Mouse (Mus musculus) small intestine, adult 2 months (tissue): Measurements from ENCODE around the gene Ppm1l. TPM values are rescaled to one million over a fixed set of nuclear protein-coding genes. Genes with fewer than 3 reads are reported as not detected.

Experiments
- H3K27ac ChIP-seq: fragments of 200-500 bp; 2 replicates; pipeline ENCODE4 v1.5.1; 2012; ENCODE audit warnings: low read depth, low read length, control low read depth, inconsistent platforms; ENCODE audit not compliant: insufficient read depth
- H3K27me3 ChIP-seq: fragments of 200-500 bp; 2 replicates; pipeline ENCODE4 v1.6.1; 2012; ENCODE audit warnings: mild to moderate bottlenecking, moderate library complexity, low read length, inconsistent platforms; ENCODE audit not compliant: control insufficient read depth, insufficient read depth
- H3K36me3 ChIP-seq: fragments of 200-500 bp; 2 replicates; pipeline ENCODE4 v1.6.1; 2012; ENCODE audit warnings: mild to moderate bottlenecking, low read length, control low read depth, inconsistent platforms; ENCODE audit not compliant: control insufficient read depth, insufficient read depth
- H3K4me1 ChIP-seq: fragments of 200-500 bp; 2 replicates; pipeline ENCODE4 v1.6.1; 2012; ENCODE audit warnings: low read length, inconsistent platforms, mixed read lengths; ENCODE audit not compliant: control insufficient read depth, insufficient read depth, insufficient read length
- H3K4me3 ChIP-seq: fragments of 200-500 bp; 2 replicates; pipeline ENCODE4 v1.5.1; 2012; ENCODE audit warnings: low read depth, mild to moderate bottlenecking, control low read depth, inconsistent platforms, low read length, moderate library complexity
- CTCF ChIP-seq: fragments of 200-500 bp; IDR thresholded peaks from 2 replicates; pipeline ENCODE4 v1.5.1; 2012; ENCODE audit warnings: low read depth, mild to moderate bottlenecking, control low read depth, inconsistent platforms, low read length, moderate library complexity, mixed read lengths; ENCODE audit not compliant: insufficient replicate concordance, insufficient read length; ENCODE audit errors: extremely low read depth
- POLR2A ChIP-seq: fragments of 200-500 bp; IDR thresholded peaks from 2 replicates; pipeline ENCODE4 v1.6.1; 2012; ENCODE audit warnings: low read depth, mild to moderate bottlenecking, control low read depth, inconsistent platforms, low read length, moderate library complexity
- WGBS: fragments of 180-500 bp; shearing (Covaris S2); methylation state at CpG from one replicate; pipeline ENCODE4 v1.1.7; 2018; 5-methylcytosine and 5-hydroxymethylcytosine counted together
- polyA plus RNA-seq: library from polyadenylated mRNA; depleted of rRNA; stranded (reverse); fragments of >200 nt; gene quantifications from 2 replicates; pipeline ENCODE4 v1.2.3, GENCODE M21; 2012

Ppm1l gene
- polyA plus RNA-seq, 1 experiment, result 1.1 TPM

DNA sequence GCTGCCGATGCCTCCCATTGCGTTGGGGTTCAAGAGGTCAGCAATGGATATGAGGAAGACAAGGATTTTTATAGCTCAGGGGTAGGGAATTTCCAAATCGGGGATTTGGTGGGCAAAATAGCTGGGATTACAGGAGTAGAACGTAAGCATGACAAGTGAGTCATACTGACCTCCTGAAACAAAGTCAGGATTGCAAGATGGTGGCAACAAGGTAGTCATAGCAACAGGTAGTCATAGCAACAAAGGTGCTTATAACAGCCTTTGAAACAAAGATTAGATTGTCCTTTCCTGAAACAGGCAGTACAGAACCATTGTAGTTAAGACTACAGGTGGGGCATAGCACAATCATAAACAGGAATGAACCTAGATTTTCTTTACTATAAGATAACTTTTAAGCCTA, 189.7 kb downstream of the Ppm1l start:
- WGBS, result 77% methylated on average over 4 of the region's 4 CpGs
- H3K27me3 ChIP-seq, result no peaks in the 10 kb centered on the region
- H3K4me1 ChIP-seq, result 0 out of 2 replicates have a peak, but pooled peaks cover 2% of the 10 kb centered on the region
- TF ChIP-seq POLR2A (no peak), CTCF (no peak)
- no peak overlapping the region for H3K27ac ChIP-seq
- no peak overlapping the region for H3K4me3 ChIP-seq
- H3K36me3 ChIP-seq, result no peaks in the 10 kb centered on the region

GRCm38 (mm10) chr3:69509411-69509952, 192.8 kb downstream of the Ppm1l start:
- TF ChIP-seq CTCF (no peak), POLR2A (no peak)
- WGBS, result 82% methylated on average over 3 of the region's 3 CpGs
- Histone ChIP-seq H3K4me1 (no peaks in the 10 kb centered on the region), H3K4me3 (no peak overlapping the region), H3K27me3 (no peaks in the 10 kb centered on the region), H3K27ac (no peak overlapping the region), H3K36me3 (no peaks in the 10 kb centered on the region)

GRCm38 (mm10) chr3:69511881-69512280, 195.2 kb downstream of the Ppm1l start:
- Histone ChIP-seq H3K27me3 (no peaks in the 10 kb centered on the region), H3K4me1 (no peaks in the 10 kb centered on the region), H3K4me3 (no peak overlapping the region), H3K27ac (no peak overlapping the region), H3K36me3 (no peaks in the 10 kb centered on the region)
- WGBS, result 52% methylated on average over 7 of the region's 7 CpGs
- no peak for TF ChIP-seq POLR2A
- TF ChIP-seq CTCF, result no peak

- no peaks in the 10 kb centered on the region for H3K27me3 ChIP-seq
- H3K4me1 ChIP-seq, result no peaks in the 10 kb centered on the region
- no peaks in the 10 kb centered on the region for H3K36me3 ChIP-seq
- H3K4me3 ChIP-seq, result no peak overlapping the region
- TF ChIP-seq CTCF, result no peak
- no peak for TF ChIP-seq POLR2A
- H3K27ac ChIP-seq, result no peak overlapping the region
- WGBS, result 44% methylated on average over 7 of the region's 7 CpGs
Observed at GRCm38 (mm10) chr3:69512402-69512801, 195.7 kb downstream of the Ppm1l start.

GRCm38 (mm10) chr3:69515730-69516350, 199.2 kb downstream of the Ppm1l start:
- Histone ChIP-seq H3K4me1 (no peaks in the 10 kb centered on the region), H3K27ac (no peak overlapping the region), H3K4me3 (no peak overlapping the region), H3K36me3 (no peaks in the 10 kb centered on the region), H3K27me3 (no peaks in the 10 kb centered on the region)
- TF ChIP-seq POLR2A, result no peak
- TF ChIP-seq CTCF, result no peak
- 86% methylated on average over 13 of the region's 13 CpGs for WGBS

GRCm38 (mm10) chr3:69519188-69519587, 202.5 kb downstream of the Ppm1l start:
- no peak overlapping the region for H3K4me3 ChIP-seq
- WGBS, result 80% methylated on average over 9 of the region's 9 CpGs
- H3K27ac ChIP-seq, result no peak overlapping the region
- no peaks in the 10 kb centered on the region for H3K36me3 ChIP-seq
- TF ChIP-seq POLR2A, result no peak
- TF ChIP-seq CTCF, result no peak
- no peaks in the 10 kb centered on the region for H3K4me1 ChIP-seq
- H3K27me3 ChIP-seq, result no peaks in the 10 kb centered on the region

DNA sequence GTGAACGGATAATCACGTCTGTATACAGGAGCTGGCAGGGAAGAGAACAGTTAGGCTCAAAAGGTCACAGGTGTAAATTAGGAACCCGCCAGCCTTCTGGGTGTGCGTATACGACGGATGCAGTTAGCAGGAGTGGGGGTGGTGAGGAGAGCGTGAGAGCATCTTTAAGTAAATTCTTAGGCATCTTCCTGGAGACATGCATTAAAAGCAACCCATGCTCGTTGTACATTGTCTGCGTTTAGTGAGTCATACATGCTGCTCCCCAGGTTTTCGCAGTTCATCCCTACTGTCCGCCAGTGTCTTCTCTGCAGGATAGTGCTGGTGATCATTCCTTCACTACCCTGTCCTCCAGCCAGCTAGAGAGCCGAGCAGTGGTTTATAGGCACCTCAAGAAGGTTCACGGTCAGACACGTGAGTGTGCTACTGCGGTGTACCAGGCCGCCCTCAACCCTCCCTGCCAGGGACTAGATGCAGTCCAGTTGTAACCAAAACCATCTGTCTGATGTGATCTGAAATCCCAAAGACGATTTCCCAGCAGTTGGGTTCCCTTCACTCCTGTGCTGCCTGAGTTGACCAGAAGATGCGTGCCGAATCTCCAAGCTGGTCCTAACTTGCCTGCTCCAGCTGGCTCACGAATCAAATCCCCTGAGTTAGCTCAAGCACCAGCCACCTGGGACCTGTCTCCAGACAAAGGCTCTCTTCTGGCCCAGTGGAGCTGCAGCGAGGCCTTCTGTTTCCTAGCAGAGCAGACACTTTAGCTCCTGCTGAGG, 203.3 kb downstream of the Ppm1l start:
- H3K4me3 ChIP-seq, result no peak overlapping the region
- no peak overlapping the region for H3K27ac ChIP-seq
- no peak for TF ChIP-seq CTCF
- no peak for TF ChIP-seq POLR2A
- no peaks in the 10 kb centered on the region for H3K36me3 ChIP-seq
- H3K27me3 ChIP-seq, result no peaks in the 10 kb centered on the region
- no peaks in the 10 kb centered on the region for H3K4me1 ChIP-seq
- 86% methylated on average over 21 of the region's 21 CpGs for WGBS
